Mouse (Mus musculus): ENCODE data around the gene Gm49378. TPM values are rescaled to one million over a fixed set of nuclear protein-coding genes. Genes with fewer than 3 reads are reported as not detected.

Gene Gm49378
- polyA plus RNA-seq (2012; rRNA removed) = 8.5 and 8.6 TPM in 2 replicates

DNA sequence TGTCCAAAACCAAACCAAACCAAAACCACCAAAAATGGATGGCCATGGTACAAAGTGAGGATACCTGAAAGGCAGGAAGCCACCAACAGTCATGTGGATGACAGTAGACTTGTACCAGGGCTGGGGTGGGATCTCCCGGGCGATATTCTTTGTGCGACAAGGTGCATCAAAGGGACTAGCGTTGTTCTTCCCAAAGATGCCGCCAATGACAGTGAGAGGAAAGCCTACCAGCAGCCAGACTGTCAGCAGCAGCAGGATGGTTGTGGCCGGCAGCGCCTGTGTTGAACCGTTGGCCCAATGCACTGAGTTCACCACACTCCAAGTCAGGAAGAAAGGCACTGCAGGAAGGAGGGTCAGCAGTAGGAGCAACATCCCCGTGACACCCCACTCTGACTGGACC, at the start of gene Gm49378:
Gm49378 (minus strand) TSS at position 101 of the 400 bp plus-strand sequence.

DNA sequence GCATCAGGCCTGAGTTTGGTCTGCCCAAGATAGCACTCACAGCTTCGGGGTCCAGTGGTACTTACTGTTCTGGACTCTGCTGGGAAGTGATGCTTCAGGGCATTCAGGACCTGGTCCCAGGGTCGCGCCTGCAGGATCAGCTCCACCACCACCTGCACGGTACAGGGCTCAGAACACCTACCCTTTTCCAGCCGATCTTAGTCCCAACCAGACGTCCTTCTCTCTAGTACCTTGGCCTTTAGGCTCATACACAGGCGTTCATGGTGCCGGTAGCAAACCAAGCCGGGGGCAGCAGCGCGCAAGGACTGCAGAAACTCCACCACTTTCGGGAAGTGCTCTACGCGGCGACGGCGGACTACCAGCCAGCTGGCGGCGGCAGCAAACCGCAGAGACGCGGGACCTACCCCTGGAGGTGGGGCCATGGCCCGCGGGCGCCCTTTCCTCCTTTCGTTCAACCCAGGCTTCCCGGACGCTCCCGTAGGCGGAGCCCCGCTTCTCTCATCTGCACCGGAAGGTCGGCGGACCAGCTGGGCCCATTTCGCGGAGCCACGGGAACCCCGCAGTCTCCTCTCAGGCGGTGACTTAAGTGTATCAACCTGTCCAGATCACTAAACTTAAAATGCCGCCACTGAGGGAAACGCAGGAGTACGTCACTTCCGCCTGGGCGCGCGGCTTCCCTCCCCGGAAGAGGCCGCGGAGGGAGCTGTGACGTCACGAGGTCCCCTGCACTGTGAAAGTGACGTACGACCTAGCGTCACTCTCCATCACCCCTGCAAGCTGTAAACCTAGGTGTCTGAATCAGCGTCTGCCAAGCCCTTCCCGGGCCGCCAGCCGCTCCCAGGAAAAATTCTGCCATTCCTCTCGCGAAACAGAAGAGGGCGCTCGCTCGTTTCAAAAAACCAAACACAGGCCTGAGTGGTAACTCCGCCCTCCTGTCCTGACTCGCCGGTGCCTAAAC, 43.7 kb upstream of the Gm49378 start, which contains the start of gene Tinf2:
Tinf2 (minus strand) TSS at position 661 of the 958 bp plus-strand sequence.

DNA sequence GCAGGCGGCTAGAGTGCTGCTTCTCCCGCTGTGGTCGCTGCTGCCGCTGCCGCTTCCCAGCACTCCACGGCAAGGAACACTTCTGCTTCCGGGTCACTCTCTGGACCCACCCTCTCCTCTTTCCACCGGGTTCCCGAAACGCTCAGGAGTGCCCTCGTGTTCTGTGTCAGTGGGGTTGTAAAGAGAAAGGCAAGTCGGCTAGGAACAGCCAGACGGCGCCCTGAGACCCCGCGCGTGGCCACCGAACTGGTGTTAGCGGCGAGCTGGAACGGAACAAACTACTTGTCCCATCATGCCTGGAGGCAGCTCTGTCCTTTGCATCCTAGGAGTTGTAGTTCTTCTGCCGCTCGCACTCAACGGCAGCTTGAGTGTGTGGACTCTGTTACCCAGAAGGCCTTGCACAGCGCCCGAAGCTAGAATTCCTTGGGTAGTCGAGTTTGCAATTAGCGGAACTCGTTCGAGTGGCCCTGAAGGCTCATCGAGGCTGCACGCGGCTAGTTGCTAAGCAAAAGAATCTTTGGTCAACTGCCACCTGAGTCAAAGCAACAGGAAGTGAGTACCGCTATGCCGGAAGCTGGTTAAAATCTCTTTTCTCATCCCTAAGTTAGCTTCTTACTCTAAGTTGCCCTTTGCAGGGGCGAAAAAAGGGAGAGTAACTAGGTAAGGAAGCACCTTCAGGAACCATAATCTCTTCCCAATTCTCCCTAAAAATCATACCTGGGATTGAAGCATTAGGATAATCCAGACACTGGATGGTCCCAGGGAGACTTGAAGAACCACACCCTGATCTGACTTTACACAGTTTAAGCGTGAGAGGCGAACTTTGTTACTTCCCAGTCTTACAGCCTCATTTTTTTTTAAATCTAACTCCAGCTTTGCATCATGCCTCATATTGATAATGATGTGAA, 34.4 kb upstream of the Gm49378 start, which contains the start of the genes Gmpr2 and Nedd8:
Gmpr2 (plus strand) TSS at position 109 of the 908 bp plus-strand sequence.
Nedd8 (minus strand) TSS at position 292 of the 908 bp plus-strand sequence.

DNA sequence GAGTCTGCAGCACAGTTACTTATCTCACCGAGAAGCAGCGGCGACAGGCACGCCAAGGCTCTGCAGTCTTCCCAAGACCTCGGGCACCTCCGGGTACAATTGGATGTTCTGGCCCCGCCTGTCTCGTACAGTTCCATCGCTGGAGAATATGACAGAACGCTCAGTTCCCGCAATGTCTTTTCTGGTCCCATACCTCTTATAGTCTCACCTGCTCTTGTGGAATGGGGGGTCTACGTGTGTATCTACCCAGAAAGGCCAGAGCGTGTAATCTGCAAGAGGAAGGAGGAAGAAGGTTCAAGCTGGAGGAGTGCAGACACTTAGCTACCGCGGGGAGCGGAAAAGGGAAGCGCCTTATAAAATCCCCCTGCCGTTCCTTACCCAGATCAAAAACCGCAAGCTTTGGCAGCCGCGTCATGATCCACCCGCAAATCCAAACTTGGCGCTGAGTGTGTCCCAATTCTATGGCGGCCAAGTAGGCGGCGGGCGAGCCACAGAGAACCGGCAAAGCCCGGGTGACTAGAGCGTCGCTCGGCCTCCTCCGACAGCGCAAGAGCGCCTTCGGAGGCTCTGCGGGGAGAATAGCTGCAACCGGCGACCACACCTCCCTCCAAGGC, 22.4 kb upstream of the Gm49378 start, which contains the start of gene Mdp1:
Mdp1 (minus strand) TSS at position 549 of the 614 bp plus-strand sequence.

DNA sequence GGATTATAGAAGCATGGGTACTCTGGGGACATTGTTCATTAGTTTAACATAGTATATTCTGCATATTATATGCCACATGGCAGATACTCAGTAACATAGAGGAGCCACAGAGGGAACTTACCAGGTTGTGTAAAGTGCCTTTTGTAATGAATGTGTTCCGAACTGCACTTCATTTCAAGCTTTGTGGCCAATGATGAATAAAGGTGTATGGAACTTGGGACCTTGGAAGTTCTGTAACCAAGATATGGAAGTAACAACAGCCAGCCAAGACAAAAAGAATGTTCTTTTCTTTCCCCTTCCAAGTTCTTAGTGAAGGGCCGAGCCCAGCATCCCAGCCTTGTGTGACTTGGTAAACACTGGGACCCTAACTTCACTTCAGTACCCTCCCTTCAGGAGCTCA, 12.2 kb upstream of the Gm49378 start, which contains the start of gene Tssk4:
Tssk4 (plus strand) TSS at position 301 of the 400 bp plus-strand sequence.

DNA sequence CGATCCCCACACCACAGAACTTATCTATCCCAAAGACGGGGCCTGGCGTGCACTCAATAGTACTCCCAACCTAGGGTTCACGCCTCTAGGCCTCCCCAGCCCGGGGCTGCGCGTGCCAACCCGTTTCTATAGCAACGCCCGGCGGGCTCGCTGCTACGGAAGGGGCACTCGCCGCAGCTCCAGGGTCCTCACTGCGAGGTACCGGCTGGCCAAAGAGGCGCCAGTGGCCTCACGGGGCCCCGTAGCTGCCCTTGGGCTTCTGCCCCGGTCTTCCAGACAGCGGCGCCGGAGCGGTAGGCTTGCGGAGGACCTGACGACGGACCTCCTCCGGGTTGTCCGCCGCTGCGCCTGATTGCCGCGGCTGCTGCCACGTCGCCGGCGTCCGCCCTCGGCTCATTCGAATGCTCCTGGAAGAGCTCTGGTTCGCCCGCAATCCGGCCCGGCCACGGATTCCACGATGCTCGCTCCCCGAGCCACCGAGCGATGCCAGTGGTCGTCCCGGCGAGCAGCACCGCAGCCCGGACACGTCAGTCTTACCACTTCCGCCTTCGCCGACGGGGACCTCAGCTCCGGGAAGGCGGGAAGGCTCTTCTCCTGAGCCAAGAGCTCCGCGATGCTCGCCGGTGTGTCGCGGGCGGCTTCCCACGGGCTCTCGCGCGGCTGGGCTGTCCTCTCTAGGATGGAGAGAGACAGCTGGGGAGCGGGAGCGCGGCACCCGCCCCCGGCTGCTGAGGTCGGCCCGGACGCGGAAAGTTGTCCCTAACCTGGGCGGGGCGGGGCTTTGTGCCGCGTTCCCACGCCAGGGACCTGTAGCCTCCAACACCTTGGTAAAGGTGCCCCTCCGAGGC, 5.6 kb upstream of the Gm49378 start, which contains the start of gene Tm9sf1:
Tm9sf1 (minus strand) TSS at position 747 of the 848 bp plus-strand sequence.

DNA sequence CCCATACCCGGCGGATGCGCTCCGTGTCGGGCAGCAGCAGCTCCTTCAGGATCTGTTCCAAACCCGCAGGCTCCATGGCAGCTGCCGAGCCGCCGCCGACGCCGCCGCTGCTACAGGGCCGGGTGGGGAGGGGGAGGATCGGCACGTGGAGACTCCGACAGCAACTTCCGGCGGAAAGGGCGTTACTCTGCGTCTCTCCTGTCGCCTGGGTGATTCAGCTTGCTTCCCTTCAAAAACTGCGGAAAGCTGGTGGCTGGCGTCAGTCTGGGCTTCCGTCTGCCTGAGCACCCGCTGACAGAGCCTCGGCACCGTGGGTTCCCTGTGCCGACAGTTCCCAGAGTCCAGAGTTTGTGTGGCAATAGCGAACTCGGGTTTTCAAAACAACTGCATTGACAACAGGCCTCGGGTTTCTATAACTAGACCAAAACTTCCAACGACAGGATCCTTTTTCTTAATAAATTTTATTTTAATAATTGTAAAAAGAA, 2.1 kb downstream of the Gm49378 start, which contains the start of gene Ipo4:
Ipo4 (minus strand) TSS at position 435 of the 485 bp plus-strand sequence.

DNA sequence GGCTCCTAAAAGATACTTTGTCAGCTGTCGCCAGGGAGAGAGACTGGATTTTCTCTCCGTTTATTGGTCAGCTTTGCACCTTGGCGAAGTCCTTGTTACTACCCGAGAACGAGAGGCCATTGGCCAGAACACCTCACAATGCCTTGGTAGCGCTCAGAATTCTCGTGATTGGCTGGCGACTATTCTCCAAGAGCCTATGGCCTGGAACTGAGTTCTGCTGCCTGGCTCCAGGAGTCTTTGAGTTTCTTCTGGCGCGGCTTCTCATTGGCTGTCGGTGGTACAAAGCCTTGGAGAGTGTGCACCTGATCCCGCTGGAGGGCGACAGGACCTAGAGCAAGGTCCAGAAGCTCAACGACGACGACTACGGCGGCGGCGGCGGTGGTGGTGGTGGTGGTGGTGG, 19.9 kb downstream of the Gm49378 start, which contains the start of gene Rec8:
Rec8 (plus strand) TSS at position 216 of the 400 bp plus-strand sequence.

DNA sequence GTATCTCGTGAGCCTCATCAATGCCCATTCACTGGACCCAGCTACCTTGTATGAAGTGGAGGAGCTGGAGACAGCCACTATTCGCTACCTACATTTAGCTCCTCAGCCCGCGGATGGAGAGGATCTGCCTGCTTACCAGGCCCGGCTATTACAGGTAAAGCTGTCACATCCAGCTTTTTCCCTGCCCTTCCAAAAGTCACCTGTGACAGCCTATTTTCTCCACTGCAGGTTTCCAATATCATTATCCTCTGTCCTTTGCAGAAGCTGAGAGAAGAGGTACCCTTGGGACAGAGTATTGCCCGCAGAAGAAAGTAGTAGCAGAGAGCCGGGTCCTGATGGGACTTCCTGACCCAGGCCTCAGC, 34.4 kb downstream of the Gm49378 start, which contains the start of gene Irf9:
Irf9 (plus strand) TSS at position 301 of the 362 bp plus-strand sequence.

DNA sequence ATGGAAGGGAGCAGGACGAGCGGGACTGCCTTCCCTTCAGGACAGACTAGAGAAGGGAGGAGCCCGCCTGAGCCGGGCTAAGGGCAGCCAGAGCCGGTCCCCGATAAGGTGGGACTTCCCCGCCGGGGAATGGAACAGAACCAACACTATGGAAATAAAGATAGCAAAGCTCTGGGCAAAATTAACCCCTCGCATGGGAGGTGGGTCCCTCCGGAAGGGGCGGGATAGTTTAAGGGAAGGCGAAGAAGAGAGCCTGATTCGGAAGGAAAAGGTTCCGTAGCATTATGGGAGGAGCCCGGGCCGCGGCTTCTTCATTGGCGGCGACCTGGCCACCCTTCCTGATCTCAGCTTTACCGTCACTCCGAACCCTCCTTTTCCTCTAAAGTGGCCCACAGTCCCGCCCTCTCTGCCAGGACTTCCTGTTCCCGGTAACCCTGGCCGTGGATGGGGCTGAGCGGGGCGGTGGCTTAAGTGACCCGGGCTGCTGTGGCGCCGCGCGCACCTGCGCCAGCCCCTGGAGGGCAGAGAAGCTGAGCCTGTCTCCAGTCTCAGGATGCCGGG, 46.3 kb downstream of the Gm49378 start, which contains the start of gene Rnf31:
Rnf31 (plus strand) TSS at position 378 of the 561 bp plus-strand sequence.

DNA sequence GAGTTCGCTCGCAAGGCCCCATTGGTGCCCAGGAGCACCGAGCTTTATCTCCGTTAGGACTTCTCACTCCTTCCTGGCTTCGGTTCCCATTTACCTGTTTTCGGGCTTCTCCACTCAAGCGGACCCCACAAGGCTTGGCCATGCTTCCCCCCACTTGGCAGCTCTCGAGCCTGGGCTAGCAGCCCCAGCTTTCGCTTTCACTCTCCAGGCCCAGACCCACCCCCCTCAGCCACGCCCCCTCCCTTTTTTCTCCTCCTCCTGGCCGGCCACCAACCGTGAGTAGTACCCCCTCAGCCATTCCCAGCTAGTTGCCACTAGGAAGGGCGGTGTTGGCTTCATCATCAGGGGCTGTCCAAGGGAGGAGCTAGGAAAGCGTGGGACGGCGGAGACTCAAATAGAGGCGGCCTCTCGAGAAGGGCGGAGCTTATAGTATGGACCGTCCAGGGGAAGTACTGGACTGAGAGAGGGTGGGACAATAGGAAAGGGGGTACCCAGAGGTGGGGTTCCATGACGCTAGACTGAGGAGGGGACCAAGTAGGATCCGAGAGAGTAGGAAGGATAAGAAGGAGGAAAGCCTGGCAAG, 46.9 kb downstream of the Gm49378 start, which contains the start of gene Psme2:
Psme2 (minus strand) TSS at position 366 of the 583 bp plus-strand sequence.

DNA sequence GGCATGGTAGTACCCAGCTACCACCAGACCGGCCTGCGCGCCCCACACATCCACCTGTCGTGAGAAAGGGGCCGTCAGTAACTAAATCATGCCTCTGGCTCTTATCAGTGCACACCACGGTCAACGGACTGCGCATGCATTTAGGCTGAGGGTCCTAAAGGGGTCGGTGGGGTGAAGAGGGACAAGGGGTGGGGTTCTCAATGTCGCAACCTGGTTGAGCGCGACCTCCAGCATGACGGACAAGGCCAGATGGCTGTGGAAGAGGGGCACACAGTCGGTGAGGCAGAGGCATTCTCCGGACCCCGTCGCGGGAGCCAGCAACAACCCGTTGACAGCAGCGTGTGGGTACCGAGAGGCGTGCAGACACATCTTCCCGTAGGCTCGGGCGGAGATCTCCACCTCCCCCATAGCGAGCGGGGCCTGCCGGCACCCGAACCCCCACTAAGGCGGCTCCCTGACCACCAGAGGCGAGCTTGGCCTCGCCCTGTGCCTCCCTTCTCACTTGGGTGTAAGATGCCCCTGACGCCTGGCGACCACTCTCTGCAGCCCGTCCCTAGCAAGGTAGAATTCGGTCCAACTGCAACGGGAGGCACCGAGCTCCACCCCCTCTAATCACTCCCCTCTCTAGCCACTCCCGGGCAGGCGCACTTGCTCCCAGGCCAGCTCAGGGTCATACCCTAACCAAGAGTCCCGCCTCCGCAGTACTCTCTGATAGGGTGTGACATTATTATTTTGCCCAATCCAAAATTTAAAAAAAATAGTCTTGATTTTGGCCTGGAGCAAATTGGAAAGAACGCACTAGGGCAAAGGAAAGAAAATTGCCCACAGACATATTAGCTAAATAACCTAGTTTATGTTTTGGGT, 52.8 kb downstream of the Gm49378 start, which contains the start of gene Emc9:
Emc9 (minus strand) TSS at position 601 of the 864 bp plus-strand sequence.

Other genes starting within 250 kb of the Gm49378 start
- 9.0 and 9.5 TPM in 2 replicates for gene Dhrs4, start 159.1 kb downstream of the Gm49378 start, polyA plus RNA-seq (2012; rRNA removed)
- 0.84 and 1.7 TPM in 2 replicates for gene Carmil3, start 147.2 kb downstream of the Gm49378 start, polyA plus RNA-seq (2012; rRNA removed)
- 0.02 and 0.04 TPM in 2 replicates for gene Cpne6, start 127.5 kb downstream of the Gm49378 start, polyA plus RNA-seq (2012; rRNA removed)
- gene Nrl, start 112.9 kb downstream of the Gm49378 start, polyA plus RNA-seq (2012; rRNA removed) = not detected in 2 replicates
- 9.6 and 12.0 TPM in 2 replicates for gene Pck2, start 97.6 kb downstream of the Gm49378 start, polyA plus RNA-seq (2012; rRNA removed)
- gene Dcaf11, start 77.9 kb downstream of the Gm49378 start, polyA plus RNA-seq (2012; rRNA removed) = 34.1 and 39.6 TPM in 2 replicates
- 0.36 and 0.43 TPM in 2 replicates for gene A730061H03Rik, start 77.5 kb downstream of the Gm49378 start, polyA plus RNA-seq (2012; rRNA removed)
- 5.4 and 7.6 TPM in 2 replicates for gene Fitm1, start 62.3 kb downstream of the Gm49378 start, polyA plus RNA-seq (2012; rRNA removed)
- gene Psme1, start 59.8 kb downstream of the Gm49378 start, polyA plus RNA-seq (2012; rRNA removed) = 18.6 and 20.4 TPM in 2 replicates
- gene Emc9, start 52.6 kb downstream of the Gm49378 start, polyA plus RNA-seq (2012; rRNA removed) = 8.2 and 12.0 TPM in 2 replicates
- gene Psme2, start 46.8 kb downstream of the Gm49378 start, polyA plus RNA-seq (2012; rRNA removed) = 20.5 and 26.3 TPM in 2 replicates
- gene Rnf31, start 46.2 kb downstream of the Gm49378 start, polyA plus RNA-seq (2012; rRNA removed) = 14.6 and 15.8 TPM in 2 replicates
- gene Irf9, start 34.3 kb downstream of the Gm49378 start, polyA plus RNA-seq (2012; rRNA removed) = 20.0 and 20.2 TPM in 2 replicates
- gene Rec8, start 19.9 kb downstream of the Gm49378 start, polyA plus RNA-seq (2012; rRNA removed) = 4.1 and 5.4 TPM in 2 replicates
- 31.9 and 34.9 TPM in 2 replicates for gene Ipo4, start 1.9 kb downstream of the Gm49378 start, polyA plus RNA-seq (2012; rRNA removed)
- 55.0 and 58.0 TPM in 2 replicates for gene Tm9sf1, start 5.9 kb upstream of the Gm49378 start, polyA plus RNA-seq (2012; rRNA removed)
- 0.38 and 0.49 TPM in 2 replicates for gene Tssk4, start 12.3 kb upstream of the Gm49378 start, polyA plus RNA-seq (2012; rRNA removed)
- gene Mdp1, start 22.6 kb upstream of the Gm49378 start, polyA plus RNA-seq (2012; rRNA removed) = 6.8 and 7.4 TPM in 2 replicates
- 3.7 and 4.7 TPM in 2 replicates for gene Gmpr2, start 34.0 kb upstream of the Gm49378 start, polyA plus RNA-seq (2012; rRNA removed)
- 167 and 187 TPM in 2 replicates for gene Nedd8, start 34.2 kb upstream of the Gm49378 start, polyA plus RNA-seq (2012; rRNA removed)
- 3.1 and 4.4 TPM in 2 replicates for gene Tinf2, start 43.9 kb upstream of the Gm49378 start, polyA plus RNA-seq (2012; rRNA removed)
- 29.4 and 45.8 TPM in 2 replicates for gene Tgm1, start 76.0 kb upstream of the Gm49378 start, polyA plus RNA-seq (2012; rRNA removed)
- 24.3 and 27.3 TPM in 2 replicates for gene Rabggta, start 84.4 kb upstream of the Gm49378 start, polyA plus RNA-seq (2012; rRNA removed)
- gene Dhrs1, start 107.8 kb upstream of the Gm49378 start, polyA plus RNA-seq (2012; rRNA removed) = 50.3 and 51.5 TPM in 2 replicates
- gene Nop9, start 107.8 kb upstream of the Gm49378 start, polyA plus RNA-seq (2012; rRNA removed) = 5.8 and 6.9 TPM in 2 replicates
- gene Cideb, start 120.6 kb upstream of the Gm49378 start, polyA plus RNA-seq (2012; rRNA removed) = 16.4 and 17.4 TPM in 2 replicates
- gene Ltb4r2, start 123.5 kb upstream of the Gm49378 start, polyA plus RNA-seq (2012; rRNA removed) = 5.8 and 10.2 TPM in 2 replicates
- gene Ltb4r1, start 128.1 kb upstream of the Gm49378 start, polyA plus RNA-seq (2012; rRNA removed) = 5.6 and 10.4 TPM in 2 replicates
- gene Adcy4, start 146.2 kb upstream of the Gm49378 start, polyA plus RNA-seq (2012; rRNA removed) = 8.0 and 9.3 TPM in 2 replicates
- gene Ripk3, start 151.0 kb upstream of the Gm49378 start, polyA plus RNA-seq (2012; rRNA removed) = 16.6 and 17.9 TPM in 2 replicates
- 13.1 and 15.8 TPM in 2 replicates for gene Nfatc4, start 185.2 kb upstream of the Gm49378 start, polyA plus RNA-seq (2012; rRNA removed)
- 1.7 and 2.3 TPM in 2 replicates for gene Nynrin, start 216.1 kb upstream of the Gm49378 start, polyA plus RNA-seq (2012; rRNA removed)
- gene Cbln3, start 246.5 kb upstream of the Gm49378 start, polyA plus RNA-seq (2012; rRNA removed) = 0.11 and 0.34 TPM in 2 replicates
- gene Khnyn, start 247.1 kb upstream of the Gm49378 start, polyA plus RNA-seq (2012; rRNA removed) = 13.9 and 14.7 TPM in 2 replicates

Measured in stomach, adult 2 months (tissue).